Mouse (Mus musculus): ENCODE data around the gene Herpud1. TPM values are rescaled to one million over a fixed set of nuclear protein-coding genes. Genes with fewer than 3 reads are reported as not detected.
"Not testable (repeated sequence)": the region's sequence is repeated elsewhere in the genome, so short reads cannot be mapped to it uniquely, and the experiment has no call there.

Herpud1 gene
- polyA plus RNA-seq, 1 experiment from 2014 or later, result 50.9 TPM

- no peak overlapping the region for H3K4me2 ChIP-seq
- H3K36me3 ChIP-seq (ENCODE audit: poor library complexity, severe bottlenecking), result peaks cover 77% of the 10 kb centered on the region
- ATAC-seq, result no peak
- peaks cover 9% of the 10 kb centered on the region for H3K4me1 ChIP-seq
- no peak overlapping the region for H3K27ac ChIP-seq
- H3K9me3 ChIP-seq (replicated peaks), result no peaks in the 10 kb centered on the region
- no peak overlapping the region for H3K9ac ChIP-seq
- WGBS, result 88% methylated on average over 6 of the region's 6 CpGs
- H3K4me3 ChIP-seq, result no peak overlapping the region
- H3K27me3 ChIP-seq, result no peaks in the 10 kb centered on the region
Measured at GRCm38 (mm10) chr8:94392648-94393047, 6.4 kb downstream of the Herpud1 start.

- H3K27ac ChIP-seq, result no peak overlapping the region
- ATAC-seq, result no peak
- no peak overlapping the region for H3K9ac ChIP-seq
- H3K4me2 ChIP-seq, result no peak overlapping the region
- 91% methylated on average over 6 of the region's 6 CpGs for WGBS
- H3K36me3 ChIP-seq (ENCODE audit: poor library complexity, severe bottlenecking), result peaks cover 74% of the 10 kb centered on the region
- H3K4me1 ChIP-seq, result no peaks in the 10 kb centered on the region
- H3K9me3 ChIP-seq (replicated peaks), result no peaks in the 10 kb centered on the region
- H3K4me3 ChIP-seq, result no peak overlapping the region
- H3K27me3 ChIP-seq, result no peaks in the 10 kb centered on the region
Measured at GRCm38 (mm10) chr8:94395851-94396540, 9.8 kb downstream of the Herpud1 start.

- no peaks in the 10 kb centered on the region for H3K4me1 ChIP-seq
- H3K9ac ChIP-seq, result no peak overlapping the region
- H3K4me2 ChIP-seq, result no peak overlapping the region
- H3K4me3 ChIP-seq, result no peak overlapping the region
- ATAC-seq, result peak; percentile 33; the same call in 1 of the 2 replicates
- 70% methylated on average over 11 of the region's 11 CpGs for WGBS
- no peaks in the 10 kb centered on the region for H3K27me3 ChIP-seq
- H3K27ac ChIP-seq, result no peak overlapping the region
- peaks cover 63% of the 10 kb centered on the region for H3K36me3 ChIP-seq (ENCODE audit: poor library complexity, severe bottlenecking)
- H3K9me3 ChIP-seq (replicated peaks), result no peaks in the 10 kb centered on the region
Measured at GRCm38 (mm10) chr8:94396964-94397657, 10.9 kb downstream of the Herpud1 start.

GRCm38 (mm10) chr8:94398587-94398986, 12.3 kb downstream of the Herpud1 start:
- Histone ChIP-seq H3K9ac (no peak overlapping the region), H3K4me3 (no peak overlapping the region), H3K27ac (no peak overlapping the region), H3K4me2 (no peak overlapping the region), H3K9me3 (replicated peaks) (no peaks in the 10 kb centered on the region), H3K36me3 (ENCODE audit: poor library complexity, severe bottlenecking) (peaks cover 50% of the 10 kb centered on the region), H3K27me3 (no peaks in the 10 kb centered on the region), H3K4me1 (no peaks in the 10 kb centered on the region)
- ATAC-seq, result no peak
- 86% methylated on average over 6 of the region's 6 CpGs for WGBS

GRCm38 (mm10) chr8:94399361-94399953, 13.2 kb downstream of the Herpud1 start:
- no peak for ATAC-seq
- H3K9ac ChIP-seq, result no peak overlapping the region
- H3K27me3 ChIP-seq, result no peaks in the 10 kb centered on the region
- no peaks in the 10 kb centered on the region for H3K9me3 ChIP-seq (replicated peaks)
- peaks cover 42% of the 10 kb centered on the region for H3K36me3 ChIP-seq (ENCODE audit: poor library complexity, severe bottlenecking)
- H3K4me1 ChIP-seq, result no peaks in the 10 kb centered on the region
- H3K27ac ChIP-seq, result no peak overlapping the region
- WGBS, result 88% methylated on average over 3 of the region's 3 CpGs
- H3K4me2 ChIP-seq, result no peak overlapping the region
- no peak overlapping the region for H3K4me3 ChIP-seq

GRCm38 (mm10) chr8:94399957-94400356, 13.7 kb downstream of the Herpud1 start:
- peaks cover 37% of the 10 kb centered on the region for H3K36me3 ChIP-seq (ENCODE audit: poor library complexity, severe bottlenecking)
- not testable (repeated sequence) for H3K9ac ChIP-seq; H3K27ac ChIP-seq; H3K9me3 ChIP-seq (replicated peaks); H3K4me1 ChIP-seq; H3K4me3 ChIP-seq; H3K4me2 ChIP-seq; H3K27me3 ChIP-seq; ATAC-seq
- 76% methylated on average over 2 of the region's 2 CpGs for WGBS

GRCm38 (mm10) chr8:94408443-94409080, 22.3 kb downstream of the Herpud1 start:
- no peak for ATAC-seq
- Histone ChIP-seq H3K27ac (no peak overlapping the region), H3K4me2 (no peak overlapping the region), H3K9ac (no peak overlapping the region), H3K4me1 (no peaks in the 10 kb centered on the region), H3K9me3 (replicated peaks) (no peaks in the 10 kb centered on the region), H3K27me3 (no peaks in the 10 kb centered on the region), H3K36me3 (ENCODE audit: poor library complexity, severe bottlenecking) (no peaks in the 10 kb centered on the region), H3K4me3 (no peak overlapping the region)
- 71% methylated on average over 8 of the region's 8 CpGs for WGBS

GRCm38 (mm10) chr8:94409523-94409922, 23.3 kb downstream of the Herpud1 start:
- no peak for ATAC-seq
- no peak overlapping the region for H3K4me2 ChIP-seq
- H3K27ac ChIP-seq, result no peak overlapping the region
- no peaks in the 10 kb centered on the region for H3K9me3 ChIP-seq (replicated peaks)
- no peak overlapping the region for H3K4me3 ChIP-seq
- no peaks in the 10 kb centered on the region for H3K27me3 ChIP-seq
- 90% methylated on average over 7 of the region's 7 CpGs for WGBS
- no peak overlapping the region for H3K9ac ChIP-seq
- H3K4me1 ChIP-seq, result no peaks in the 10 kb centered on the region
- no peaks in the 10 kb centered on the region for H3K36me3 ChIP-seq (ENCODE audit: poor library complexity, severe bottlenecking)

GRCm38 (mm10) chr8:94412518-94412917, 26.3 kb downstream of the Herpud1 start:
- Histone ChIP-seq H3K4me1 (no peaks in the 10 kb centered on the region), H3K36me3 (ENCODE audit: poor library complexity, severe bottlenecking) (no peaks in the 10 kb centered on the region), H3K27me3 (no peaks in the 10 kb centered on the region), H3K4me2 (no peak overlapping the region), H3K9ac (no peak overlapping the region), H3K9me3 (replicated peaks) (no peaks in the 10 kb centered on the region), H3K27ac (no peak overlapping the region), H3K4me3 (no peak overlapping the region)
- no peak for ATAC-seq
- 94% methylated on average over 6 of the region's 6 CpGs for WGBS

- no peak overlapping the region for H3K27ac ChIP-seq
- no peaks in the 10 kb centered on the region for H3K36me3 ChIP-seq (ENCODE audit: poor library complexity, severe bottlenecking)
Measured at GRCm38 (mm10) chr8:94413509-94413908, 27.3 kb downstream of the Herpud1 start.

GRCm38 (mm10) chr8:94415218-94415617, 29.0 kb downstream of the Herpud1 start:
- Histone ChIP-seq H3K4me1 (no peaks in the 10 kb centered on the region), H3K27ac (no peak overlapping the region), H3K4me3 (no peak overlapping the region), H3K9ac (no peak overlapping the region), H3K27me3 (no peaks in the 10 kb centered on the region), H3K9me3 (replicated peaks) (no peaks in the 10 kb centered on the region), H3K4me2 (no peak overlapping the region), H3K36me3 (ENCODE audit: poor library complexity, severe bottlenecking) (no peaks in the 10 kb centered on the region)
- WGBS, result 71% methylated on average over 2 of the region's 2 CpGs
- no peak for ATAC-seq

More at GRCm38 (mm10) chr8:94413509-94413908, 27.3 kb downstream of the Herpud1 start:
- Histone ChIP-seq H3K4me1 (no peaks in the 10 kb centered on the region), H3K4me3 (no peak overlapping the region), H3K4me2 (no peak overlapping the region), H3K27me3 (no peaks in the 10 kb centered on the region), H3K9me3 (replicated peaks) (no peaks in the 10 kb centered on the region), H3K9ac (no peak overlapping the region)
- 87% methylated on average over 6 of the region's 6 CpGs for WGBS
- no peak for ATAC-seq

- H3K27me3 ChIP-seq, result no peaks in the 10 kb centered on the region
- no peak for ATAC-seq
- no peak overlapping the region for H3K4me3 ChIP-seq
- no peak overlapping the region for H3K27ac ChIP-seq
- no peak overlapping the region for H3K9ac ChIP-seq
- H3K36me3 ChIP-seq (ENCODE audit: poor library complexity, severe bottlenecking), result no peaks in the 10 kb centered on the region
- no peaks in the 10 kb centered on the region for H3K9me3 ChIP-seq (replicated peaks)
- H3K4me2 ChIP-seq, result no peak overlapping the region
- no peaks in the 10 kb centered on the region for H3K4me1 ChIP-seq
- 78% methylated on average over 9 of the region's 9 CpGs for WGBS
Measured at GRCm38 (mm10) chr8:94418017-94418416, 31.8 kb downstream of the Herpud1 start.

Data from forebrain, embryonic 13.5 days (tissue).